In the genomic region with DNA sequence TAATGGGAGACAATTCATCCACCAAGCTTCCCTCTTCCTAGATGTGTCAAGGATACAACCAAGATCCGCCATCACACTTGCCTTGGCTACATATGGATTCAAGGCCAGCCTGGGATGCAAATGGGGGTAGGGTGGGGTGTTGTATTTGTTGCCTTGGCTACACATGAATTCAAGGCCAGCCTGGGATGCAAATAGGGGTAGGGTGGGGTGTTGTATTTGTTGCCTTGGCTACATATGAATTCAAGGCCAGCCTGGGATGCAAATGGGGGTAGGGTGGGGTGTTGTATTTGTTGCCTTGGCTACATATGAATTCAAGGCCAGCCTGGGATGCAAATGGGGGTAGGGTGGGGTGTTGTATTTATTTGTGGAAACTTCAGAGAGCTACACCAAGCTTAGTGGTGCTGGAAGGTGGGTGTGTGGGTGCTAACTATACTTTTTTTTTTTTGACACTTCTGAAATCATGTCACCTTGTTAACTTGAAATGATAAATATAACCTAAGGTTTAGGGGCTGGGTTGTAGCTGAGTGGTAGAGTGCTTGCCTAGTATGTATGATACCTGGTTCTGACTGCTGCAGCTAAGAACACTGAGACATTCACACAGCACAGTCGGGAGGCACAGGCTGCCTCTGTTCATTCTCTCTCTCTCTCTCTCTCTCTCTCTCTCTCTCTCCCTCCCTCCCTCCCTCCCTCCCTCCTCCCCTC, we compare ENCODE assay signal across 9 mouse cellular contexts. TPM values are rescaled to one million over a fixed set of nuclear protein-coding genes. Genes with fewer than 3 reads are reported as not detected.
DNase-seq lines count a peak whose midpoint lies in the region; ATAC-seq and TF ChIP-seq lines count a peak whose summit lies in the region.
"Not testable (repeated sequence)": the region's sequence is repeated elsewhere in the genome, so short reads cannot be mapped to it uniquely, and the experiment has no call there.
"Had no signal": no experiment of that assay in that cellular context is flagged by ENCODE, and none has a peak within 500 bp of the region (broad histone marks: within the 10 kb centered on the region; RNA-seq: fewer than 3 reads in every experiment).

No protein-coding gene starts in this region.

- not testable (repeated sequence) for TF ChIP-seq CTCF in forebrain, postnatal 0 days (IDR thresholded peaks at IDR 0.05; ENCODE audit: low read depth)

- DNase-seq in CD4-positive helper T cell, adult 2 months (ENCODE audit: low read depth, low spot score) = peak; percentile 33
- peak; percentile 62 for DNase-seq in ES-E14 (ENCODE audit: low read depth, low spot score)
- DNase-seq in forebrain, postnatal 0 days; hindbrain, embryonic 11.5 days (ENCODE audit: low spot score): not testable (repeated sequence)
- peak; percentile 67 to 79 for DNase-seq in natural killer cell, adult 2 months (ENCODE audit: low spot score in 2 of 2)
- peak; percentile 62 for DNase-seq in splenic B cell, adult 2 months (ENCODE audit: low read depth, low spot score)

- ATAC-seq in forebrain, postnatal 0 days = peak; percentile 53
- ATAC-seq in hindbrain, embryonic 11.5 days (ENCODE audit: low FRiP score) = peak; percentile 55
- ATAC-seq in megakaryocyte, adult 5-6 weeks (ENCODE audit: poor library complexity, severe bottlenecking) = peak; percentile 30; the same call in 1 of the 2 replicates

- not testable (repeated sequence) for H3K4me2 ChIP-seq in forebrain, postnatal 0 days (ENCODE audit: low read depth); hindbrain, embryonic 11.5 days (replicated peaks; ENCODE audit: low read depth, low read length)

- H3K27ac ChIP-seq in ES-E14 (ENCODE audit: insufficient read depth, low read depth, low read length, poor library complexity, severe bottlenecking) = peak overlapping the region; percentile 70
- not testable (repeated sequence) for H3K27ac ChIP-seq in forebrain, postnatal 0 days (ENCODE audit: low read depth, low read length); hindbrain, embryonic 11.5 days (ENCODE audit: low read depth, low read length)

- not testable (repeated sequence) for H3K4me1 ChIP-seq in ES-E14 (ENCODE audit: control insufficient read depth in 2 of 2, insufficient read depth in 2 of 2, low read length in 2 of 2, poor library complexity in 1 of 2); forebrain, postnatal 0 days (ENCODE audit: insufficient read depth); hindbrain, embryonic 11.5 days (replicated peaks; ENCODE audit: control insufficient read depth, insufficient read depth, low read length)

- 40% methylated on average over 2 of the region's 2 CpGs for WGBS in forebrain, postnatal 0 days
- 42% methylated on average over 2 of the region's 2 CpGs for WGBS in hindbrain, embryonic 11.5 days

- not testable (repeated sequence) for H3K9me3 ChIP-seq in ES-E14 (ENCODE audit: control insufficient read depth, insufficient read depth, low read depth, low read length); forebrain, postnatal 0 days (ENCODE audit: low read length); hindbrain, embryonic 11.5 days (ENCODE audit: control insufficient read depth, low read length)

- not testable (repeated sequence) for H3K27me3 ChIP-seq in forebrain, postnatal 0 days (ENCODE audit: insufficient read depth, low read length); hindbrain, embryonic 11.5 days (ENCODE audit: control insufficient read depth, insufficient read depth, low read length); splenic B cell, adult 2 months (ENCODE audit: control insufficient read depth, insufficient read depth, low read length, poor library complexity, severe bottlenecking)

- in situ Hi-C loops in ES-E14 (cut with MboI; ENCODE audit: low sequenced_read_pairs in 2 of 2, unreplicated experiment in 2 of 2) = loop anchor here (25.0 kb wide), 1 partner anchor 181 kb away; no protein-coding TSS in a partner anchor

- not testable (repeated sequence) for H3K4me3 ChIP-seq in ES-E14 (ENCODE audit: insufficient read depth in 1 of 2, low read depth in 1 of 2, low read length in 2 of 2, poor library complexity in 1 of 2, severe bottlenecking in 1 of 2); forebrain, postnatal 0 days (ENCODE audit: low read depth, low read length); hindbrain, embryonic 11.5 days (ENCODE audit: low read depth, low read length)

- H3K36me3 ChIP-seq in ES-E14 (ENCODE audit: control insufficient read depth, insufficient read depth, low read length, poor library complexity, severe bottlenecking); forebrain, postnatal 0 days (ENCODE audit: insufficient read depth); hindbrain, embryonic 11.5 days (ENCODE audit: control insufficient read depth, insufficient read depth, low read length); splenic B cell, adult 2 months (ENCODE audit: control insufficient read depth, insufficient read depth, low read length, poor library complexity, severe bottlenecking): not testable (repeated sequence)

- not testable (repeated sequence) for H3K9ac ChIP-seq in ES-E14 (ENCODE audit: insufficient read depth, low read depth, low read length, poor library complexity, severe bottlenecking); forebrain, postnatal 0 days; hindbrain, embryonic 11.5 days (ENCODE audit: low read depth, low read length)

RNA-seq across cellular contexts. Expression of a gene that starts 9.2 kb away (rescaled TPM):
- total RNA-seq in ES-E14 (2012; rRNA removed) = 4.0 and 5.1 TPM in 2 replicates
- total RNA-seq in forebrain, postnatal 0 days (2014; rRNA removed) = 1.1 and 3.3 TPM in 2 replicates
- polyA plus RNA-seq in forebrain, postnatal 0 days (2015; fragmentation: Nextera tagmentation; extraction: Ambion mirVana) = 0.80 and 1.5 TPM in 2 replicates
- polyA plus RNA-seq in hindbrain, embryonic 11.5 days (2014; fragmentation: Nextera tagmentation; extraction: Ambion mirVana) = 0.18 and 0.32 TPM in 2 replicates
- total RNA-seq in megakaryocyte, adult 5-6 weeks (2015) = 1.1 and 2.7 TPM in 2 replicates
- 1.7 and 2.8 TPM in 2 replicates for total RNA-seq in megakaryocyte, adult 5-6 weeks (2017)
- polyA plus RNA-seq: forebrain, embryonic 11.5 days; intestine, embryonic 14.5 days had no signal

RNA-seq across cellular contexts. Expression of a gene that starts 59.1 kb away (rescaled TPM):
- total RNA-seq in ES-E14 (2012; rRNA removed) = 4.3 and 10.7 TPM in 2 replicates
- total RNA-seq in forebrain, postnatal 0 days (2014; rRNA removed) = 3.7 and 10.7 TPM in 2 replicates
- 1.5 and 2.4 TPM in 2 replicates for polyA plus RNA-seq in forebrain, postnatal 0 days (2015; fragmentation: Nextera tagmentation; extraction: Ambion mirVana)
- polyA plus RNA-seq in hindbrain, embryonic 11.5 days (2014; fragmentation: Nextera tagmentation; extraction: Ambion mirVana) = 1.6 and 1.8 TPM in 2 replicates
- 107 and 112 TPM in 2 replicates for total RNA-seq in megakaryocyte, adult 5-6 weeks (2015)
- 113 and 122 TPM in 2 replicates for total RNA-seq in megakaryocyte, adult 5-6 weeks (2017)
